Mouse (Mus musculus): ENCODE data around the gene Stac.

The Stac gene

GRCm38 (mm10) chr9:111606603-111607002, 83.5 kb downstream of the Stac start:
- DNase-seq (ENCODE audit: extremely low spot score, low spot score), result no peak

- DNase-seq (ENCODE audit: extremely low spot score, low spot score), result no peak
Measured at GRCm38 (mm10) chr9:111587527-111587926, 102.6 kb downstream of the Stac start.

- DNase-seq (ENCODE audit: extremely low spot score, low spot score), result no peak
Measured at GRCm38 (mm10) chr9:111578784-111579183, 111.4 kb downstream of the Stac start.

- DNase-seq (ENCODE audit: extremely low spot score, low spot score), result no peak
Measured at GRCm38 (mm10) chr9:111577453-111577852, 112.7 kb downstream of the Stac start.

- DNase-seq (ENCODE audit: extremely low spot score, low spot score), result no peak
Measured at GRCm38 (mm10) chr9:111575889-111576288, 114.3 kb downstream of the Stac start.

DNA sequence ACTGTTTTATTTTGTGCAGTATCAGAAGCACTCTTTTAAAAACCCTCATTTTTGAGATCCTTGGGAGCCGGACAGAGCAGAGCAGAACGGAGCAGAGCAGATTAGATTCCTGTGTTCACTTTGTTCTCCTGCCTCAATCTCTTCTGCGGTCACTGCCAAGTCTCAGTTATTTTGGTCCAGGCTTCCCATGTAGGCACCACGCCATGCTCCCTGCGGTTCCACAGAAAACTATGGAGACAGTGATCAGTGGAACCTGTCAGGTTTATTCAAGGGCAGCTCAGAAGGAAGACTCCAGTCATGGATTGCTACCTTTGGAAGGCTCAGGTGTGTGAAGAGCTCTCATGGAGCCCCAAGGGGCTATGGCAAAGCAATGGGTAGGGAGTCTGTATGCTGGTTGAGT, 116.3 kb downstream of the Stac start:
- DNase-seq (ENCODE audit: extremely low spot score, low spot score), result no peak

DNA sequence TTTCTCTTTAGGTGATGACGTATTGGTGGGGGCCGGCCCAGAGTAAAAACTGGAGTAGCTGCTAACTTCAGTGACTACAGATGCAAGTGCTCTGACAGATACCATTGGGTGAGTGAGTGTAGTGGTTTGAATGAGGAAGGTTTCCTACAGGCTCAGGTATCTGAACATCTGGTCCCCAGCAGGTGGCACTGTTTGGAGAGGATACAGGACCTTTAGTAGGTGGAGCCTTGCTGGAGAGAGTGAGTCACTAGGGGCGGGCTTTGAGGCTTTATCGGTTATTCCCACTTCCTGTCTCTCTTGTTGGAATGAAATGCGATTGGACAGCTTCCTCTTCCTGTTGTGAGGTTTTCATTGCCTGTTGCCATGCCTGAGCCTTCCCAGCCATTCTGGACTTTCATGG, 118.5 kb downstream of the Stac start:
- DNase-seq (ENCODE audit: extremely low spot score, low spot score), result no peak

GRCm38 (mm10) chr9:111564176-111564575, 126.0 kb downstream of the Stac start:
- DNase-seq (ENCODE audit: extremely low spot score, low spot score), result no peak

DNA sequence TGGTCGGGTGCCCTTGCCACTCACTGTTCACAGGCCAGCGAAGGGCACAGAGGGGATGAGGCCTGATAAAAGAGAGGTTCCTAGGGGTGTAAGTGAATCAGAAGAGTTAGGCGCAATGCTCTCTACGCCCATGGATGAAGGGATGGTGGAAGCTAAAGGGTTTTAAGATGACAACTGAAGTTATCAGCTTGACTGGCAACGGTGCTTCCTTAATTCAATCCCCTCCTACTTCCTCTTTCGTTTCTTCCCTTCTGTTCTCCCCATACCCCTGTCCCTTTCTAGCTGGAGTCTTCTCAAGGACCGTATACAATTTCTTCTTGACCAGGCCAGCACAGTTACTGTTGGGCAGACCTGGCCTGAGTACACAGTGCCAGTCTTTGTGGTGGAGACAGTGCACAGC, 126.9 kb downstream of the Stac start:
- no peak for DNase-seq (ENCODE audit: extremely low spot score, low spot score)

GRCm38 (mm10) chr9:111562217-111562988, 127.7 kb downstream of the Stac start:
- no peak for DNase-seq (ENCODE audit: extremely low spot score, low spot score)

DNA sequence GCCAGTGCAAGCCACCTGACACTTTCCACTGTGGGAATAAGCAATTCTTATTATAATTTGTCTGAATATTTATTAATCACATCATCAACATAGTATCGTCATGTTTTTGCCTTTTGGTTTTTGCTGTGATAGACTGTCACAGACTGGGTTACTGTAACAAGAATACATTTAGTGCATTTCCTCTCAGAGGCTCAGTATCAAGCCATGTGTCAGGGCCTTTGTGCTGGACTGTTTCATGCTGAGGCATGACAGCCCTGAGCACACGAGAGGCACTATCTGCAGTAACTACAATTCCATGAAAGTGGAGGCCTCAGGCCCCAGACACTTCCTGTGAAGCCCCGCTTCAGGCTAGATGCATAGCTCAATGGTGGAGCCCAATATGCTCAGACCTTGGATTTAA, 133.4 kb downstream of the Stac start:
- no peak for DNase-seq (ENCODE audit: extremely low spot score, low spot score)

DNA sequence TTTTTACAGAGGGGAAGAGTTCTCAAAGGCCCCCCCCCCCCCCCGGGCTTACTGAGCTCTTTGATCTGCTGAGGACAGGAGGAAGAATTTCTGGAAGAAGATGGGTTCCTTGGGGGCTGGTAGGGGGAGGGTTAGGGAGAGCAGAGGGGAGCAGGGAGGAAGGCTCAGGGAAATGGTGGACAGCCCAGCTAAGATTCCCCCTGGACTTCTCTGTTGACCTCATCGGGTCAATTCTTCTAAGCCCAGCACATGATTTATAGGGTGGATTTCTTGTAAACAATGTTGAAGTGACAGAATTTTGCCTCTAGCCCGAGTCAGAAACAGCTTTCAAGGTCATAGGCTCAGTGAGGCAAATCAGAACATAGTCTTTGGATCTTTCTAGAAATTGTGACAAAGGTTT, 137.3 kb downstream of the Stac start:
- no peak for DNase-seq (ENCODE audit: extremely low spot score, low spot score)

GRCm38 (mm10) chr9:111551461-111552190, 138.5 kb downstream of the Stac start:
- DNase-seq (ENCODE audit: extremely low spot score, low spot score), result peak; percentile 35

GRCm38 (mm10) chr9:111550963-111551321, 139.2 kb downstream of the Stac start:
- DNase-seq (ENCODE audit: extremely low spot score, low spot score), result no peak

DNA sequence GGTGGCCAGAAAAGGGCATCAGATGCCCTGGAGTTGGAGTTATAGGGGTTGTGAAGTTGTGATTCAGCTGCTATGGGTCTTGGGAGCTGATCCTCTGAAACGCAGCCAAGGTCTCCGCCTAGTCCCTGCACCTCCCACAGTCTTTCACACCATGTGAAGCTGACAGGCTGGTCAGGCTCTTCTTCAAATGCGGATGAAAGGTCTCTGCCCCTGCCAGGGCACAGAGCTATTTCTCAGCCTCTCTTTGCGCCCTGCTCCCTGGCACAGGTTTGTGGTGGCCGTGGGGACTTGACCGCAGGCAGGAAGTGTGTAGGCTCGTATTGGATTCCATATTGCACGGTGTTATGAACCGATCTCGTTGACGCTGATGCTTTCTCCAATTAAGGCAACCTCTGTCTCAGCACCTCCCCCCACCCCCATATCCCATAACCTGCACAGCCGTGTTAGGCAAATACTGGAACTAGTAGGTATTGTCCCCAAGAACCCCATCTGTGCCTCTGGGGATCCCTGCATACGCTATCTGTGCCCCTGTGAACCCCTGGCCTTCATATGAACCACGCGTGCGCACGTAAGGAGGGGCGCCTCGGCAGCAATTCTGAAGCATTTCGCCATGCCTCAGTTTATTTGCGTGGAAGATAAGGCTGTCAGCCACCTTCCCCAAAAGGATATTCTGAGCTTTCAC, 139.7 kb downstream of the Stac start:
- DNase-seq (ENCODE audit: extremely low spot score, low spot score), result no peak

GRCm38 (mm10) chr9:111542663-111543062, 147.5 kb downstream of the Stac start:
- DNase-seq (ENCODE audit: extremely low spot score, low spot score), result no peak

- DNase-seq (ENCODE audit: extremely low spot score, low spot score), result peak; percentile 29
Measured at GRCm38 (mm10) chr9:111535445-111536064, 154.6 kb downstream of the Stac start.

DNA sequence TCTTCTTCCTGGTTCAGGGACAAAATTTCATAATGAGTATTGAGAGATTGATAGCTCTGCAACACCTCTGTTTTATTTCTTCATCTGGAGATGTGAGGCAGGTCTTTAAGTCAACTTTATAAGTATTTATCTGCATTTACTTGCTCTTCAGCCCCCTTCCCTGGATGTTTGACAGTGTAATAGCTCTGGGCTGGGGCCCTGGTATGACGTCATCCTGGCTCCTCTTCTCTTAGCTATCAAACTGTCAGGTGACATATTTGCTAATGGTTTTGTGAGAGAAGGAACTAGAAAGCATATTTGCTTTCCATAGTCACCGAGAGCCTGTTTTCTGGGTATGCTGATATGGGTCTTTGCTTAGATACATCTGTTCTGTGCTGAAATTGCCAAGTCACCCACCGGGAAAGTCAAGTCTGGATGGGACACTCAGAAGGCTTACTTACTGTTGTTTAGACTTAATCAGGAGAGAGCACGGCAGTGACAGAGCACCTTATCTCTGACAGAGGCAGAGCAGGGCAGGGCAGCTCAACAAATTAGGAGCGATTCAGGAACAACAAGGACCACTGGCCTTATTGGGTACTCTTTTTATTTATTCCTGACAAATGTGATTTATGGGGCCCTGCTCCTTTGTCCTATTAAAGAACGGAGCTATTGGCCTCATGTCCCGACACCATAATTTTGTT, 155.3 kb downstream of the Stac start:
- DNase-seq (ENCODE audit: extremely low spot score, low spot score), result no peak

- DNase-seq (ENCODE audit: extremely low spot score, low spot score), result no peak
Measured at GRCm38 (mm10) chr9:111523871-111524270, 166.3 kb downstream of the Stac start.

DNA sequence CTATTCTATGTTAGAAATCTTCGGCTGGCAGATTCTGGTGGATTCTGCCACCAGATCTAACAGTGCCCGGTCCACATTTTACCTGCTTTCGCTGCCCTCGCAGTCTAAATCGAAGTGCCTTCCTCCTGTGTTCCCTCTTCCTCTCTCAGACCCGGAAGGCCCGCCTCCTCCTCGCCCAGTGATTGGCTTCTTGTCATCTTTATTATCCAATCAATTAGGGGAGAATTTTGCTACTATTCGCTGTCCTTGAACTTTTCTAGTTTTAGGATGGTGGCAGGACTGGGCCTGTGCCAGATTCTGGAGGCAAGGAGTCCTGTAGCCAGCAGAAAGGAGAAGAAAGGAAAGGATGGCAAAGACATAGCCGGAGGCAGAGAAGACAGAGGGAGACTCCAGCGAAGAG, 167.0 kb downstream of the Stac start:
- no peak for DNase-seq (ENCODE audit: extremely low spot score, low spot score)

- DNase-seq (ENCODE audit: extremely low spot score, low spot score), result no peak
Measured at GRCm38 (mm10) chr9:111522226-111522625, 167.9 kb downstream of the Stac start.
